Mouse (Mus musculus): ENCODE measurements around the gene Scmh1.

GRCm38 (mm10) chr4:120385496-120385895 is 19.6 kb upstream of the Scmh1 start:
- TF ChIP-seq CTCF (IDR thresholded peaks at IDR 0.05; ENCODE audit: insufficient read depth, low read depth, low read length) (no peak), POLR2A (IDR thresholded peaks at IDR 0.05; ENCODE audit: insufficient read depth, low read depth, low read length) (no peak)
